Mouse (Mus musculus) left cerebral cortex, postnatal 4 days (tissue): ENCODE results near the gene Pacrg. TPM values are rescaled to one million over a fixed set of nuclear protein-coding genes. Genes with fewer than 3 reads are reported as not detected.
A peak's percentile ranks its signal among the peaks of the same experiment; 100 is the strongest.

ENCODE experiments used
- DNase-seq: peaks from one replicate; pipeline ENCODE4 v3.0.0-alpha.2; 2022
- intact Hi-C: fragments of 180-260 bp; cut with DNase I; formaldehyde crosslinking; loops from one replicate; pipeline ENCODE4 v1.15.1; 2025
- total RNA-seq, 2 experiments: library from RNA; stranded (reverse); gene quantifications; 2 replicates each; pipeline ENCODE4 v1.2.3; 2021

Pacrg gene
- total RNA-seq, 2 experiments from 2014 or later = 7.7 to 10.6 TPM

DNA sequence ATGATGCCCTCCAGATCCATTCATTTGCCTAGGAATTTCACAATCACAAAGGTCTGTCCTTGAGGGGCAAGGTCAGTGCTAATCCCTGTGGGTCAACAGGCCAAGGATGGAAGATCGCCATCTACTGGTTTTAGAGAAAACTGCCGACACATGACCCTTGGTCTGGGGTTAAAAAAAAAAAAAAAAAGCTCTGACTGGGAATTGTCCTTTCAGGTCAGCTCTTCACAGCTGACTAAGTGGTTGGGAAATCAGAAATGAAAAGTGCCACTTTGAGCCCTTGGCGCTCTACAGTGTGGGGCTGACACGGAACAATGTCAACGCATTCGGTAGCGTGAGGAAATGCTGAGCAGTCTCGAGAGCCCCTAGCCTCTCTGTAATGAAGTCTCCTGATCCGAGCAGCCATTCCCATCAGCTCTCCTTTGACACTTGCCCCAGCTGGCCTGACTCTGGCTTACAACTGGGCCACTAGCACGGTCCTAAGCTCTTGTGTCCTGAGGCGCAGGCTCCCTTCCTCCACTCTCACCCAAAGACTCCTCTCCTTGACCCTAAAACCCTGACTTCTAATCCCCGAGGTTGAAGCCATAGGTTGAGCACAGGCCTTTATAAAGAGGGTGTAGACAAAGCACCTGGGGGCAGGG lies 339.2 kb downstream of the Pacrg start:
- intact Hi-C loops = no loop called here
- DNase-seq = no peak

- intact Hi-C loops = loop anchor here (10.0 kb wide), 1 partner anchor 174 kb away; no protein-coding TSS in a partner anchor
- no peak for DNase-seq
Measured at GRCm38 (mm10) chr17:10498935-10499655, 341.0 kb downstream of the Pacrg start.

- intact Hi-C loops = loop anchor here (10.0 kb wide), 1 partner anchor 173 kb away; no protein-coding TSS in a partner anchor
- no peak for DNase-seq
Measured at GRCm38 (mm10) chr17:10497781-10498420, 342.2 kb downstream of the Pacrg start.

GRCm38 (mm10) chr17:10496066-10496465 lies 344.0 kb downstream of the Pacrg start:
- DNase-seq = no peak
- intact Hi-C loops = loop anchor here (10.0 kb wide), 1 partner anchor 171 kb away; no protein-coding TSS in a partner anchor

DNA sequence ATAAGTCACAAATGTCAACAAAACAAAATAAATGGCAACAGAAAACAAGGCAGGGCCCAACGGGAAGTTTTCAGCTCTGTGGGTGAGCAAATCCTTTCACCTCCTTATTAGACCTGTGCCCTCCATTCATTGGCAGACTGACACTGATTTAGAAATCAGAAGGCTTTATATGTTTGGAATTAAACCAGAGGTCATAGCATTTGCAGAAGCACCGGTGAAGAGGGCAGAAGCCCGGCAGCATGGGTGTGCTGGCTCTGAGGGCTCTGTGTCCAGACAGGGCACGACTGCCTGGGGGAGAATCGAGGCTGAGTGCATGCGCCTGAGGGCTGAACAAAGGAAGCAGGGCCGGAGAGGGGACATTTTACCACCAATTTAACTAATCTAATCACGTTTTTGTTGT lies 344.5 kb downstream of the Pacrg start:
- intact Hi-C loops = loop anchor here (10.0 kb wide), 1 partner anchor 171 kb away; no protein-coding TSS in a partner anchor

DNA sequence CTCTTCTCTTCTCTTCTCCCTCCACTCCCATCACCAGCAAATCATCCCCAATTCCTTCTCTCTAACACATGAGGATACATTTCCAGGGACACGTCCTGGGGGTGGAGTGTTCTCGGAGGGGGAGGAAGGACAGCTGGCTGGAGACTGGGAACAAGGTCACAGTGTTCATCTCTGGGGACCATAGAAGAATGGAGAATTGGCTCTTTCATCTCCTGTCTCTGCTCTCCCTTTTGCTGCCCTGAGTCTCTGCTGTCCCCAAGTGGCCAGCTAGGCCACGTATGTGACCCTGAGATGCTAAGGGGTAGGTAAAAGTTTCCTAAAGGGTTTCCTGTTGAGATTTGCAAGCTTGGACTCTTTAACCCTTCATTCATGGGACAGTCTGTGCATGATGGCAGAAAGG lies 347.0 kb downstream of the Pacrg start:
- no peak for DNase-seq
- intact Hi-C loops = loop anchor here (10.0 kb wide), 1 partner anchor 168 kb away; no protein-coding TSS in a partner anchor

More for the DNA sequence above, 344.5 kb downstream of the Pacrg start:
- DNase-seq = no peak

GRCm38 (mm10) chr17:10490374-10491169 lies 349.5 kb downstream of the Pacrg start:
- intact Hi-C loops = loop anchor here (10.0 kb wide), 1 partner anchor 166 kb away; no protein-coding TSS in a partner anchor
- no peak for DNase-seq

GRCm38 (mm10) chr17:10488873-10489272 lies 351.2 kb downstream of the Pacrg start:
- no peak for DNase-seq
- intact Hi-C loops = no loop called here

DNA sequence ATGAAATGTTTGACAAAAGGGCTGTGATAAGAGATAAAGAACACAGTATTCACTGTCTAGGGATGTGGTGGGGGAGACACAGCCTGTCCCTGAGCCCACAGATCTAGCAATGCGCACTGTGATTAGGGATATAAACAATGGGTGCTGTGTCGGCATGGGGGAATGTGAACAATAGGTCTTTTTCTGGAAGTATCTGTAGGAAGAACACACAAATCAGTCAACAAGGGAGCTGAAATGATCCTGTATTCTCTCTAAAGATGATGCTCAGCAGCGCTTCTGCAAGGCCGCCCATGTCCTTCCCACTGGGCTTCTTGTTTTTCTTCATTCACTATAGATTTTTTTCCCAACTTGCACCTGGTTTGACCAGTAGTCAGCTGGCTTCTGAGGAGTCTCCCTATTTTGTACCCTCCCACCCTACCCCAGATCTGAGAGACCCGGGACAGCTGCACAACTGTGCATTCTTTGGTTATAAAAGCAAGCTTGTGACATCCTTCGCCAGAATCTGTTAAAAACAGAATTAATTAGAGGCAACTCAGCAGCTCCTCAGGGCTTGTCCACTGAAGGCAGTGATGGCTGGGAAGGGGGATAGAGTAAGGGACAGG lies 356.1 kb downstream of the Pacrg start:
- DNase-seq = no peak
- intact Hi-C loops = no loop called here

DNA sequence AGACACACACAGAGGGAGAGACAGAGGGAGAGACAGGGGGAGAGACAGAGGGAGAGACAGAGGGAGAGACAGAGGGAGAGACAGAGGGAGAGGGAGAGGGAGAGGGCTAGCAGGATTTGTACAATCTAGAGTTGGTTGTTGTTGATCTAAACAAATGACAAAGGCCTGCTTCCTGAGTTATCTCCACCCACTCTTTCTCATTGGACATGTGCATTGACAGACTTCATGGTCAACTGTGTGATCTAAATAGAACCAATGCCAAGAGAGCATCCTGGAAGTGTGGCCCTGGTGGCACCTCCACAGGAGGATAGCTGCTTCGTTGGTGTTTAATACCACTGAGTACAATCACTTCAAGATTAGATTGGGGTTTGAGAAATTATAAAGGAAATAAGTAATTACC lies 359.0 kb downstream of the Pacrg start:
- intact Hi-C loops = no loop called here
- DNase-seq = no peak

DNA sequence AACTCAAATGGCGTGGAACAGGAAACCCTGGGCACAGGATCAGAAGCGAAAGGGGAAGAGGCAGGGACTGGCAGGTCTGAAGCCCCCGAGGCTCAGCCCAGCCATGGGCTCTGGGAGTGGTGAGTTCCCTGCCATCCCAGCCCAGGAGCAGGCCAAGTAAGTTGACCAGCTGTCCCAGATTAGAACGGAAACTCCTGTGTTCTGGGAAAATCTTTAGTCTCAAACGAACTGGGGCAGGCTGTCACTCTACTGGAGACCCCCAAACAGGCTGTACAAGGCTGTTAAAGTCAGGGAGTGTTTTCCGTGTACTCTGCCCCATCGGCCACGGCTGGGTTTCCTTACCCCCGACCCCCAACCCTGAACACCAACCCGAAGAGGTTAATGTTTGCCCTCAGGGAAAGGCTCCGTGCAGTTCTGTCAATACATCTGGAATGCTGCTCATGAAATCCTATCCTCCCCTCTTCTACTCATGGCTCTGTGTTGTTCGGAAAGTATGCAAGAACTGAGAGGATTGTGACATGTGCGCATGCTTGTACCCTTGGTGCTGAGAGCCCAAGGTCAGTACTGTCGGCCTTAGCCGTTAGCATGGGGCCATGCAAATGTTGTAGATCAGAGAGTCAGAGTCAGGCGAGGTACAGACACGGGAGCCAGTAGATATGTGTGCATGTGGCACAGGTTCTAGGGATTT lies 360.9 kb downstream of the Pacrg start:
- DNase-seq = no peak
- intact Hi-C loops = no loop called here

GRCm38 (mm10) chr17:10478377-10478776 lies 361.7 kb downstream of the Pacrg start:
- DNase-seq = no peak
- intact Hi-C loops = no loop called here

- intact Hi-C loops = no loop called here
- DNase-seq = no peak
Measured at GRCm38 (mm10) chr17:10476807-10477206, 363.3 kb downstream of the Pacrg start.

GRCm38 (mm10) chr17:10474972-10475371 lies 365.1 kb downstream of the Pacrg start:
- no peak for DNase-seq
- intact Hi-C loops = no loop called here

GRCm38 (mm10) chr17:10473826-10474384 lies 366.2 kb downstream of the Pacrg start:
- intact Hi-C loops = no loop called here
- no peak for DNase-seq

GRCm38 (mm10) chr17:10473175-10473574 lies 366.9 kb downstream of the Pacrg start:
- intact Hi-C loops = no loop called here

GRCm38 (mm10) chr17:10469874-10470568 lies 370.1 kb downstream of the Pacrg start:
- intact Hi-C loops = no loop called here
- DNase-seq = no peak

More at GRCm38 (mm10) chr17:10473175-10473574, 366.9 kb downstream of the Pacrg start:
- peak; percentile 51 for DNase-seq

DNA sequence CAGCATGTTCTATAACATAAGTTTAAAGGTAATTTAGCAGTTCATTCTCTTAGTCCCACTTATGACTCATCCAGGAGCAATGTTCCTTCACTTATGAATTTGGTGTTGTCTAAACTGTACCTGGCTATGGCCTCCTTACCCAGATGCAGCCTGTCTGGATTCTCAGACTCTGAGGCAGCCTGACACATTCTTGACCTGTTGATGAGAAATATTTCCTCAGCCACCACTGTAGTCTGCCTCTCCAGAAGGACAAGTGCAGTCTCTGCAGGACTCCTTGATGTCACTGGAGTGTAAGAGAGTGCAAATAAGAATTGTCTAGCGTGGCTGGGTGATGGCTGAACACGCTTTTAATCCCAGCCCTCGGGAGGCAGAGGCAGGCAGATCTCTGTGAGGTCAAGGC lies 373.0 kb downstream of the Pacrg start:
- no peak for DNase-seq
- intact Hi-C loops = no loop called here

DNA sequence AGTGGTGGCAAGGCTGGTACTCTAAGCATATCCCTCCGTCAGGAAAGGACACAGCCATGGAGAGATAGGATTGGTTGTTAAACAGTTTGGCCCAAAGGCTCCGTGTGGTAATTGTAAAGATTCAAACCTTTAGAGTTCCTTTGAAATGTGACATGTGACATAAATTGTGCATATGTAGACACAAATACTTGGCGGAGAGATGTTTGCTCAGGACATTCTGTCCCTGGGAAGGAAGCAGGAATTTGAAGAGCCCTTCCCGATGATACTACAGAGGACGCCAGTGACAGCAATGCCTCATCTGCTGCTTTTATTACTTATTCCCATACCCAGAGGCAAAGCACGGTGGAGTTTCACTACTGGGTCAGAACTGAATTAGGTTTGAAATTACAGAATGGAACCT lies 374.6 kb downstream of the Pacrg start:
- intact Hi-C loops = no loop called here
- no peak for DNase-seq
